Mouse (Mus musculus): ENCODE data around the gene Ccr10. TPM values are rescaled to one million over a fixed set of nuclear protein-coding genes. Genes with fewer than 3 reads are reported as not detected.
"Not testable (repeated sequence)": the region's sequence is repeated elsewhere in the genome, so short reads cannot be mapped to it uniquely, and the experiment has no call there.

Ccr10 gene
- total RNA-seq, 2 experiments from 2014 or later: not detected

GRCm38 (mm10) chr11:101171721-101172433, 3.4 kb downstream of the Ccr10 start:
- DNase-seq: peak; percentile 68

- DNase-seq: peak; percentile 93
These were observed 4.2 kb downstream of the Ccr10 start, which contains the start of gene Plekhh3 for GRCm38 (mm10) chr11:101170811-101171610. TSS of gene Plekhh3 (minus strand) at chr11:101171351.

GRCm38 (mm10) chr11:101170354-101170810, 4.9 kb downstream of the Ccr10 start, which contains the start of gene Cntnap1:
TSS of gene Cntnap1 (plus strand) at chr11:101170523.
- peak; percentile 79 for DNase-seq

DNA sequence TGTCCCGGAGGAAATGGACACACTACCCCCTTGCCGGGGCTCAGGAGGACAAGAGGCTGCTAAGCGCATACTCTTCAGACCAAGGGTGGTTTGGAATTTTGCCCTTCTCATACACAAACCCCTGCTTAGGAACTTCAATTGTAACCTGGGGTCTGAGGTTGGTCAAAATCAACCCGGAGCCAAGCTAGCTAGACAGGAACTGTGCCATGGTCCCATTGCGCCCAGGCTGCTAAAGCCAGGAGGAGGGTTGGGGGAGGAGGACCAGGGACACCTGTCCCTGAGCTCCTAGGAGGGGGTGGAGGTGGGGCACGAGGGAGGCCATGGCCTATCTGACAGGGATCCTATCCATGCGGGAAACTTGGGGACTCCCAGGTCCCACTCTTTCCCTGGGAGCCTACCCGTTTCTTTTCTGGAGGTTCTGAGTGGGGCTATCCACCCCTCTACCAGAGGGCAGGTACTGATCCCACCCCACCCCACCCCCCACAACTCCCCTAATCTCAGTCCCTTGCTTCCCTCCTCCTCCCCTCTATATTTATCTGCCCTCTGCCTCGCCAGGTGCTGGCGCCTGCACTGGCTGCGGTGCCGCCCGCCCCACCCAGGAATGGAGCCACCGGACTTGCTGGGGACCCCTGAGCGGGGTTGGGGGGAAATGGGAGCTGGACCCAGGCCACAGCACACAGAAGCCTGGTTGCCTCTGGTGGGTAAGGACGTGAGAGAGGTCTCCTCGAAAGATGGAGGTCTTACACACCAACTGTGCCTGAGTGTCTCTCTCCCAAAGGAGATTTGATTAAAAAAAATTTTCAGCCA, 5.7 kb downstream of the Ccr10 start:
- DNase-seq: no peak

DNA sequence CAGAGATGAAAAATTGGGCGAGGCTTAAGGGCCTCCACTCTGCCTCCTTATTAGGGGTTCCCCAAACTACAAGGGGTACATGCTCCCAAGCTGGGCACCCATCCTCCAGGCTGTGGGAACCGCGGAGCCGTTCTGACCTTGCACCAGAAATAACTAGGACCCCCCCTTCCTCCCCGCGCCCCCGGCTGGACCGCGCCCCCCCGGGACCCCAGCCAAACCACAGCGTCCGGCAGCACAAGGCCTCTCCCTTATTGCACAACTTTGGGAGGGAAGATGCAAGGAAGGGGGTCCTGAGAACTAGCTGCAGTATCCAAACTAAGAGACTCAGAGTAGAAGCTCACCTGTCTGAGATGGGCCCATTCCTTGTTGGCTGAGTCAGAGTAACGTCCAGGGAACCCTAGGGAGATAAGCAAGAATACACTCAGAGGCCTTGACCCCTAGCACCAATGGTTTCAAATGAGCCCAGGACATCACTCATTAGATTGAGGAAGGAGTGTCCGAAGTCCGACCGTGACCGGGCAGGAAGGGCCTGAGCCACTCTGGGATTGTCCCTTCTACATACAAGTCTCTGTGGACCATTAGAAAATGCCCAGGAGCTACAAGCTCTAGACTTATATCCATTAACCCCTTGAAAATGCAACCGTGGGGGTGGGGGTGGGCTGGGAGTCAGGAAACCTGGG, 6.8 kb downstream of the Ccr10 start:
- no peak for DNase-seq

DNA sequence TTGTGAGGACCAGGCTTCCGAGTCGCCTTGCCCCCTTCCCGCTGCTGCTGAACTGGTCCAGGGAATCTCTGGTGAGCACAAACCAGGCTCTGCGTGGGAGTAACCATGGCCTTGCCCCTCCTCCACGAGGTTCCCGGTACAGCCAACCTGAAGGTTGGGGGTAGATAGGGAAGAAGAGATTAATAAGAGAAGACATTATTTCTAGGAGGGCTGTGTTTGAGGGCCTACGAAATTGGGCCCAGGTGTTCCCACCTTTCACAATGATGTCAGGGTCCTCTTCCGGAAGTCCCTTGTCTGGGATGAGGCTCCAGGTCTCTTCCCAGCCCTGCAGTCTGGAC, 7.3 kb downstream of the Ccr10 start:
- no peak for DNase-seq

DNA sequence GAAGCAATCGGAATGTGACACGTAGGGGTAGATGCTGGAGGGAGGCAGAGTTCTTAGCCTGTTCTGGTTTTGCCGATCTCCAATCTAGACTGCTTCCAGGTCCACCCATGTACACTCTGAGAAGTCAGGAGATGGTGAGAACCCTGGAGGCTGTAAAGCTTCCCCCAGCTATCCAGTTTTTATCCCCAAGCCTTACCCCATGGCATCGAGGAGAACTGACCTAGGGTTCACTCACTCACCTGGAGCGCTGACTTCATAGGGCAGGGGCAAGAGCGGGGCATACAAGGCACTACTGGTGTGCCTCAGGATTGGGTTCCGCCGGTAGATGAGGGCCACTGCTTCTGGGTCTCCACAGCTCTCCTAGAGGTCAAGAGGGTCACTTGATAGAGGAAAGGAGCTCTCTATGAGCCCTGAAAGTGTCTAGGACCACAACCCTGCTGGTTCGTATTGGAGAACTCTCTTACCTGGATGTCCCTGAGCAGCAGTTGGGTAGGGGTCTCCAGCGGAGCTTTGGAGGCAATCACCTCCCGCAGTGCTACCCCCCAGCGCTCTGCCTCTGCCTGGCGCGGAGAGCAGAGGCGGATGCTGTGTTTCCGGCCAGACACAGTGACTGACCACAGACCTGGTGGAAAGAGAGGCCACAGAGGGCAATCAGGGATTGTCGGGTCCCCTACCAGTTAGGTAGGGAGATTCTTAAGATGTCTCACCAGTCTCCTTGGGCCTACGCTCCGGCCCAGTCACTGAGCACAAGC, 7.9 kb downstream of the Ccr10 start:
- DNase-seq: no peak

DNA sequence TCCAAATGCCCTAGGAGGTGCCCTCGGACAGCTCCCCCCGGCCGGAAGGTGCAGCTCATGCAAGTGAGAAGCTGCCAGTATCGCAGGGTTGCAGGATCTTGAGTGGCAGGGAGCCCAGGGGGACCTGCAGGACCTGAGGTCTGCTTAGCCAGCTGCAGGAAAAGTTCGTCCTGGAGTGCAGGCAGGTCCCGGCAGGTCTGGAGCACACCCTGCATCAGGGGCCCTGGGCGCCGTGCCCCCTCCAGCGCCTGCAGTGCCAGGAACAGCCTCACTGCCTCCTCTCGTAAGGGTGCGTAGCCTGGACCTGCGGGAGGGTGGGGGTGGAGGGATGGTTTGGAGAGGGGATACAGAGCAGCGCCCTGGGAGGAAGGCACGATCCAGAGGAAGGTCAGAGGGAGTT, 8.9 kb downstream of the Ccr10 start:
- no peak for DNase-seq

DNA sequence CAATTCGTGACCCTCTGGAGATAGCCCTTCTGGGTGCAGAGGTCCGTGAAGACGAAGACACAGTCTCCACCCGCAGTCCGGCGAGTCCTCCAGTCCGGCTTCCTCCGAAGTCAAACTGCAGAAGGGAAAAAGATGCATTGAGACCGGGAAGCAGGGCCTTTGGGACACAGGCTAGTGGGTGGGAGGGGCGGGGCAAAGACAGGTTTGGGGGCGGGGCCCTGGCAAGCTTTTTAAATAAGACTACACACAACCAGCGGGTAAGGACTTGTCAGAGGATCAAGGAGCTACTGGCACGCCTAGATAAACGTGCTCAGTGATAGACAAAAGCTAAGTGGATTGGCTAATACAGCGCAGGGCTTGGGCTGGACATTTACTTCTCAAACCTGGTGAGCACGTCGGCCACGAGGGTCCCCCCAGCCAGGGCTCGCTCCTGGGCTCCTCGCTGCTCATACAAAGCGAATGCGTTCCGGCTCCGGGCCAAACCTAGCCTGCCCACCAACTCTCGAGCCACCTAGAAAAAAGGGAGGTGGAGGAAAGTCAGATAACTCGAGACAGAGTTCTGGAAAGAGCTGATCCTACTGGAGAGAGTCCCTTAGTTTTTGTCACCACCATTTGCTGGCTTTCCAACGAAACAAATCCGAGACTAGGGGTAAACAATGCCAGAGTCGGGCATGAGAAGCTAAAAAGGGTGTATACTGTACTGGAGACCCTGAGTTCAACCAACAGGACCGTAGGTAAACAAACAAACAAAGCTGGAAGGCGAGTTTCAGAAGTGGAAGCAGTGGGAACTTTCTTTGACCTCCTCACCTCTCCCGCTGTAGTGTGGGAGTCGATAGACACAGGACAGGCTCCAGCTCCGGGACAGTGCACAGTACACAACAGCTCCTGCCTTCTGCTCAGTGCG, 10.3 kb downstream of the Ccr10 start:
- no peak for DNase-seq

- no peak for DNase-seq
These were observed 10.9 kb downstream of the Ccr10 start for GRCm38 (mm10) chr11:101164351-101164665.

DNA sequence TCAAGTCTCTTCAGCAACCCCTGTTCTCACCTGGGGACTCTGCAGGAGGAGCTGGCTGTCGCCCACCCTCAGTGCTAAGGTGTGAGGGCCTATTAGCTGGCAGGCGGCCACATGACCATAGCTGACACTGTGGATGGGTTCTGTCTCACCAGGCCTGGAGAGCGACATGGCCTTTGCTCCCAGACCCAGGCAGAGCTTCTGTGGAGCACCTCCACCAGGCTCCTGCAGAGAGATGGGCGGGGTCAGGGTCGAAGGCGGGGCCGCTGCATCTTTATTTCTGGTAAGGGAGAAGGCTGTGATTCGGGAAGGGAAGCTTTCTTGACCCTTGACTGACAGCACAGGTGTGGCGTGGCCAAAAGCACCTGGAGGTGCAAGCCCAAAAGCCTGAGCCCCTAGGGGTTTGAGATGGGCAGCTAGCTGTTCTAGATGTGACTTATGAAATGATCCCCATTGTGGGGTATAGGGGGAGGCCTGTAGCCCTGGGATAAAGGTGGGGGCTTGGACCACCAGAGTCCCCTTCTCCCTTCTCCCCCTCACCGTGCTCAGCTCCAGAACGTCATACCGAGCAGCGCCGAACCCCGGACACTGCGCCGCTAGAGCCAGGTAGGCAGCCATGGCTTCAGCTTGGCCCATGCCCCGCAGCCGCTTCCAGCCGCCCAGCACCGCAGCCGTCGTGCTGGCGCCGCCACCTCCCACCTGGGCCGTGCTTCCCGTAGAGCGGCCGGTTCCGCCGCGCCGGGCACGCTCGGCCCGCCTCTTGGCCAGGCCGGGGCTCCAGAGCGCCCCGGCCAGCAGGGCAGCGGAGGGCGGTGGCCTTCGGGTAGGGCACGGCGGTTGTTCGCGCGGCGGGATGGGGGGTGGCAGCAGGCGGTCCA, 11.5 kb downstream of the Ccr10 start:
- no peak for DNase-seq

GRCm38 (mm10) chr11:101162772-101163171, 12.5 kb downstream of the Ccr10 start:
- DNase-seq: peak; percentile 70

GRCm38 (mm10) chr11:101162301-101162700, 12.9 kb downstream of the Ccr10 start:
- no peak for DNase-seq

GRCm38 (mm10) chr11:101161551-101161950, 13.7 kb downstream of the Ccr10 start:
- no peak for DNase-seq

GRCm38 (mm10) chr11:101160981-101161505, 14.2 kb downstream of the Ccr10 start:
- DNase-seq: not testable (repeated sequence)

DNA sequence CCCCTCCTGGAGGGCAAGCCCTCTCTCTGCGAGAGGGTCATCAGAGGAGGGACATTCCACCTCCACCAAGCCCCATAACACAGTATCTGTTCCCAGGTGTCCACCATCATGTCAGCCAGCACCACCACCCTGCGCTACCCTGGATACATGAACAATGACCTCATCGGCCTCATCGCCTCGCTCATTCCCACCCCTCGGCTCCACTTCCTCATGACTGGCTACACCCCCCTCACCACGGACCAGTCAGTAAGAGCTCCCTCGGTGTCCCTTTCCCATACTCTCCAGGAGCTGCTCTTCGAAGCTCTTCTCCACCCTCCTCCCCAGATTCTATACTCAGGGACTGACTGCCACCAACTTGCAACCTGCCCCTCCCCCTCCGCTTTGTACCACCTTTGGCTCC, 15.1 kb downstream of the Ccr10 start:
- not testable (repeated sequence) for DNase-seq

DNA sequence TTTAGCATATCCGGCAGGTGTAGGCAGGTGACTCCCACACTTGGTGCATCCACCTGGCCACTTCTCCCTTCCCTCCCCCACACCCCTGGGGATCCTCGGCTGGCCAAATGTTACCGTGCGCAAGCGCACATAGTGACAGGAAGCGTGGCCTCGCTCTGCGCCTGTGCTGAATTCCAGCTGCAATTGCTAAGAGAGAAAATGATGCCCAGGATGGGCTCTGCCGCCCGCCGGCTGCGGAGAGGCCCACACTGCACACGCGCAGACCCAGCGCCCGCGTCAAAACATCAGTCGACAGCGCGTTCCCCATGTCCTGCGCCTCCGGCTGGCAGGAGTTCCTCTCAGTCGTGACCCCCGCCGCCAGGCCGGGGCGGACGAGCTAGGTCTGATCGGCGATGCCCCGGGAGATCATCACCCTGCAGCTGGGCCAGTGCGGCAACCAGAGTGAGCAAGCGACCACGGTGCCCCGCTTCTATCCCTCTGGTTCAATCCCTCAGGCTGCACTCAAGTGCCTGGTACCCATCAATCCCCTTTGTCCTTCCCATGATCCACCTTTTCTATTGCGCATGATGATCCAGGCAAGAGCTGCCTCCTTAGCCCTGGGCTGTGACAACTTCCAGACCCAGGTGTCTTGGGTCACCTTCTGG, 19.4 kb downstream of the Ccr10 start, which contains the start of gene Tubg2:
Tubg2 (plus strand) TSS at position 180 of the 644 bp plus-strand sequence.
- peak; percentile 58 for DNase-seq

DNA sequence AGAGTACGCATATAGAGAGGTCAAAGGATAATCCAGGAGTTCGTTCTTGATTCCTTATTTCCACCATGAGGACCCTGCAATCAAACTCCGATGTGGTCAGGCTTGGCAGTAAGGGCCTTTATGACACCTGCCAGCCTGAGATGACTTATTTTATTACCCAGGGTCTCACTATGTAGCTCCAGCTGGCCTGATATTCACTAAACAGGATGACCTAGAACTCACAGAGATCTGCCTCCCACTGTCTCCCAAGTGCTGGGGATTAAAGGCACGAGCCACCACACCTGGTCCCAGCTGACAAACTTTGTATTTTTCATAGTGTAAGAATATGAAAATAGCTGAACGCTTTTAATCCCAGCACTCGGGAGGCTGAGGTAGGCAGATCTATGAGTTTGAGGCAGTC, 20.1 kb downstream of the Ccr10 start:
- no peak for DNase-seq

All from gastrocnemius, postnatal 10 days (tissue).